Mouse (Mus musculus): ENCODE measurements around the gene Nfasc. TPM values are rescaled to one million over a fixed set of nuclear protein-coding genes. Genes with fewer than 3 reads are reported as not detected.

The Nfasc gene
- polyA plus RNA-seq (2014; fragmentation: Nextera tagmentation; extraction: Ambion mirVana) = 25.5 and 28.9 TPM in 2 replicates

DNA sequence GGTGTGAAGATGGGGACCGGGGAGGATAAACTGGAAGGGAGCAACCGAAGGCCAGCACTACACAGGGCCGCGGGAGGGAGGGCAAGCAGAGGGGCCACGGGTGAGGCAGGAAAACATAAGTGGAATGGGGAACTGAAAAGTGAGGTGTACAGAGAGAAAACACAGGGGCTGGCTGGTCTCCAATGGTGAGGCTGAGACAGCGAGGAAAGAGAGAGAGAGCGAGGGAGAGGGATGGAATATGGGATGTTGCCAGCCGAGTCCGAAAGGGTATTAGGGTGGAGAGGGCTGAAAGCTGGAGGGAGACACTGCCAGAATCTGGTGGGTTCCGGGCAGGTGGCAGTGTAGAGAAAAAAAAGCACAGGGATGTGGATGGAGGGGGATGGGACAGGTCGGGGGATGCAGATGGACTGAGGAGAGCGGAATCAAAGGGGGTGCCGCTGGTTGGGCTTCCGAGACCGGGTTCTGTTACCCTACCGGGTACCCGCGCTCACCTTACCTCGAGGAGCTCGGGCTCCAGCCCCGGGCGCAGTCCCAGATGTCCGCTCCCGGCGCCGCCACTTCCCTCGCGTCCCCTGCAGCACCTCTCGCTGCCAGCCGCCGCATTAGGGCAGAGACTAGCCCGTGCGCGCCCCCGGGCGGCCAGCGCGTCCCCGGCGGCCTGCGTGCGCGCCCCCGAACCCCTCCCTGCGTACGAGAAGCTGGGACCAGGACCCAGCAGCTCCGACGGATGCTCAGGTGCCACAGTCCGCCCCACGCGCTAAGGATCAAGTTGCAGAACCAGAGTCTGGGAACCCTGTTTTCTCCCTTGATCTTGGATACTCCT lies at the start of gene Nfasc:
Gene Nfasc (minus strand): TSS at position 623 of the 823 bp plus-strand sequence.
- H3K36me3 ChIP-seq (ENCODE audit: control insufficient read depth, insufficient read depth, low read length) = no peaks in the 10 kb centered on the region
- H3K4me1 ChIP-seq (ENCODE audit: control insufficient read depth, insufficient read depth, low read length) = peaks cover 10% of the 10 kb centered on the region
- DNase-seq (ENCODE audit: low spot score) (peak; percentile 92), ATAC-seq (ENCODE audit: insufficient read depth, low FRiP score, low TSS enrichment) (peak; percentile 75)
- peaks cover 9% of the 10 kb centered on the region; the same call in 1 of the 2 replicates for H3K27me3 ChIP-seq (ENCODE audit: control insufficient read depth, insufficient read depth, low read length)
- WGBS = 4% methylated on average over 49 of the region's 51 CpGs
- peak within 1 kb of the TSS; percentile 65 for H3K4me2 ChIP-seq (ENCODE audit: low read depth)
- no peak within 1 kb of the TSS for H3K27ac ChIP-seq (ENCODE audit: low read depth, low read length)
- no peaks in the 10 kb centered on the region for H3K9me3 ChIP-seq (ENCODE audit: control insufficient read depth, low read length)
- peak within 1 kb of the TSS; percentile 65 for H3K4me3 ChIP-seq (ENCODE audit: low read depth, low read length)
- peak within 1 kb of the TSS; percentile 75 for H3K9ac ChIP-seq (ENCODE audit: low read length)

- Histone ChIP-seq H3K4me1 (ENCODE audit: control insufficient read depth, insufficient read depth, low read length) (peaks cover 3% of the 10 kb centered on the region; the same call in 1 of the 2 replicates), H3K36me3 (ENCODE audit: control insufficient read depth, insufficient read depth, low read length) (no peaks in the 10 kb centered on the region), H3K9me3 (ENCODE audit: control insufficient read depth, low read length) (no peaks in the 10 kb centered on the region), H3K27me3 (ENCODE audit: control insufficient read depth, insufficient read depth, low read length) (no peaks in the 10 kb centered on the region), H3K9ac (ENCODE audit: low read length) (no peak overlapping the region), H3K4me3 (ENCODE audit: low read depth, low read length) (no peak overlapping the region), H3K27ac (ENCODE audit: low read depth, low read length) (no peak overlapping the region), H3K4me2 (ENCODE audit: low read depth) (no peak overlapping the region)
- no peak for ATAC-seq (ENCODE audit: insufficient read depth, low FRiP score, low TSS enrichment)
- WGBS = 90% methylated on average over 6 of the region's 6 CpGs
- no peak for DNase-seq (ENCODE audit: low spot score)
These were observed 49.5 kb upstream of the Nfasc start for GRCm38 (mm10) chr1:132791049-132791448.

GRCm38 (mm10) chr1:132786866-132787265 lies 45.3 kb upstream of the Nfasc start:
- Histone ChIP-seq H3K27ac (ENCODE audit: low read depth, low read length) (no peak overlapping the region), H3K4me1 (ENCODE audit: control insufficient read depth, insufficient read depth, low read length) (peaks cover 3% of the 10 kb centered on the region; the same call in 1 of the 2 replicates), H3K27me3 (ENCODE audit: control insufficient read depth, insufficient read depth, low read length) (no peaks in the 10 kb centered on the region), H3K9ac (ENCODE audit: low read length) (no peak overlapping the region), H3K4me2 (ENCODE audit: low read depth) (no peak overlapping the region), H3K36me3 (ENCODE audit: control insufficient read depth, insufficient read depth, low read length) (no peaks in the 10 kb centered on the region), H3K9me3 (ENCODE audit: control insufficient read depth, low read length) (no peaks in the 10 kb centered on the region), H3K4me3 (ENCODE audit: low read depth, low read length) (no peak overlapping the region)
- no peak for DNase-seq (ENCODE audit: low spot score)
- no peak for ATAC-seq (ENCODE audit: insufficient read depth, low FRiP score, low TSS enrichment)
- WGBS = 73% methylated on average over 5 of the region's 5 CpGs

- no peak overlapping the region for H3K4me2 ChIP-seq (ENCODE audit: low read depth)
- no peak overlapping the region for H3K9ac ChIP-seq (ENCODE audit: low read length)
- WGBS = 71% methylated on average over 13 of the region's 13 CpGs
- no peaks in the 10 kb centered on the region for H3K36me3 ChIP-seq (ENCODE audit: control insufficient read depth, insufficient read depth, low read length)
- no peaks in the 10 kb centered on the region for H3K9me3 ChIP-seq (ENCODE audit: control insufficient read depth, low read length)
- ATAC-seq (ENCODE audit: insufficient read depth, low FRiP score, low TSS enrichment) (no peak), DNase-seq (ENCODE audit: low spot score) (no peak)
- H3K27ac ChIP-seq (ENCODE audit: low read depth, low read length) = no peak overlapping the region
- no peak overlapping the region for H3K4me3 ChIP-seq (ENCODE audit: low read depth, low read length)
- no peaks in the 10 kb centered on the region for H3K27me3 ChIP-seq (ENCODE audit: control insufficient read depth, insufficient read depth, low read length)
- H3K4me1 ChIP-seq (ENCODE audit: control insufficient read depth, insufficient read depth, low read length) = no peaks in the 10 kb centered on the region
These were observed 40.2 kb upstream of the Nfasc start for GRCm38 (mm10) chr1:132781607-132782445.

- H3K27me3 ChIP-seq (ENCODE audit: control insufficient read depth, insufficient read depth, low read length) = no peaks in the 10 kb centered on the region
- no peak overlapping the region for H3K4me2 ChIP-seq (ENCODE audit: low read depth)
- no peaks in the 10 kb centered on the region for H3K4me1 ChIP-seq (ENCODE audit: control insufficient read depth, insufficient read depth, low read length)
- no peaks in the 10 kb centered on the region for H3K36me3 ChIP-seq (ENCODE audit: control insufficient read depth, insufficient read depth, low read length)
- no peaks in the 10 kb centered on the region for H3K9me3 ChIP-seq (ENCODE audit: control insufficient read depth, low read length)
- ATAC-seq (ENCODE audit: insufficient read depth, low FRiP score, low TSS enrichment) (no peak), DNase-seq (ENCODE audit: low spot score) (no peak)
- no peak overlapping the region for H3K27ac ChIP-seq (ENCODE audit: low read depth, low read length)
- 86% methylated on average over 5 of the region's 5 CpGs for WGBS
- H3K4me3 ChIP-seq (ENCODE audit: low read depth, low read length) = no peak overlapping the region
- H3K9ac ChIP-seq (ENCODE audit: low read length) = no peak overlapping the region
These were observed 39.4 kb upstream of the Nfasc start for GRCm38 (mm10) chr1:132780961-132781360.

DNA sequence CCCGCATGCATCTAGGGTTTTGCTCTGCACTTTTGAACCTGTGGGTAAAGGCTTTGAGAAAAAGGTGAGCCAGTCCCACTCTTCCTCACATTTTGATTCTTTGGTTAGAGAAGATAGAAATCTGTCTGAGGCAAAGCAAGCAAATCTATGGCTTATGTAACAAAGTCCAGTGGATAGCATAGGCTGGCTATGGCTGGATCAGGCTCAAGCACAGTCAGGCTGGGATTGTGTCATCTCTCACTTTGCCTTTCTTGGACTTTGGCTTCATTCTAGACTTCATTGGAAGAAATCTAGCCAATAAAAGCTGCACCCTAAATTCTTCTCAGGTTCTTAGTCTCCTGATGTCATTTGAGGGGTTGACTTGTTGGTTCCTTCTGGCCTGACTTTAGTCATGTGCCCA lies 38.7 kb upstream of the Nfasc start:
- no peaks in the 10 kb centered on the region for H3K36me3 ChIP-seq (ENCODE audit: control insufficient read depth, insufficient read depth, low read length)
- no peak for DNase-seq (ENCODE audit: low spot score)
- no peak overlapping the region for H3K4me2 ChIP-seq (ENCODE audit: low read depth)
- no peak overlapping the region for H3K27ac ChIP-seq (ENCODE audit: low read depth, low read length)
- H3K27me3 ChIP-seq (ENCODE audit: control insufficient read depth, insufficient read depth, low read length) = no peaks in the 10 kb centered on the region
- no peaks in the 10 kb centered on the region for H3K9me3 ChIP-seq (ENCODE audit: control insufficient read depth, low read length)
- 93% methylated on average over 1 of the region's 1 CpGs for WGBS
- no peak overlapping the region for H3K9ac ChIP-seq (ENCODE audit: low read length)
- no peaks in the 10 kb centered on the region for H3K4me1 ChIP-seq (ENCODE audit: control insufficient read depth, insufficient read depth, low read length)
- no peak for ATAC-seq (ENCODE audit: insufficient read depth, low FRiP score, low TSS enrichment)
- no peak overlapping the region for H3K4me3 ChIP-seq (ENCODE audit: low read depth, low read length)

DNA sequence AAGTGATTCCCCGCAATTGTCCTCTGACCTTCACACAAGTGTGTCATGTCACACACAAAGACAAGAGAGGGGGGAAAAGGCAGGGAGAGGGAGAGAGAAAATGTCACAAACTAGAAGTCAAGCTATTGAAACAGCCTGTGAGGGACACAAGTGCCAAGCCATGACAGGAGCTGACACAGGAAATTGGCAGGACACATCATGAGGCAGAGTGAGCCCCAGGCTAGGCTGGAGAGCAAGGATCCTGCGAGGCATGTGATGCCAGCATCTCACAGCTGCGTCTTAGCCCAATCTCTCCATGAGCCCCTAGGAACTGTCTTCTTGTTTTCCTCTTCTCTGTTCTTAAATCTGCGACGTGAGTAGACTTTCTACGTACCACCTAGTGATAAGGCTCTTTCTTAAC lies 33.4 kb upstream of the Nfasc start:
- Histone ChIP-seq H3K4me2 (ENCODE audit: low read depth) (no peak overlapping the region), H3K9ac (ENCODE audit: low read length) (no peak overlapping the region), H3K4me3 (ENCODE audit: low read depth, low read length) (no peak overlapping the region), H3K4me1 (ENCODE audit: control insufficient read depth, insufficient read depth, low read length) (no peaks in the 10 kb centered on the region), H3K9me3 (ENCODE audit: control insufficient read depth, low read length) (no peaks in the 10 kb centered on the region), H3K27ac (ENCODE audit: low read depth, low read length) (no peak overlapping the region), H3K27me3 (ENCODE audit: control insufficient read depth, insufficient read depth, low read length) (no peaks in the 10 kb centered on the region), H3K36me3 (ENCODE audit: control insufficient read depth, insufficient read depth, low read length) (no peaks in the 10 kb centered on the region)
- no peak for DNase-seq (ENCODE audit: low spot score)
- ATAC-seq (ENCODE audit: insufficient read depth, low FRiP score, low TSS enrichment) = no peak
- 81% methylated on average over 6 of the region's 6 CpGs for WGBS

- ATAC-seq (ENCODE audit: insufficient read depth, low FRiP score, low TSS enrichment) = no peak
- no peak overlapping the region for H3K4me2 ChIP-seq (ENCODE audit: low read depth)
- H3K27ac ChIP-seq (ENCODE audit: low read depth, low read length) = no peak overlapping the region
- 30% methylated on average over 5 of the region's 5 CpGs for WGBS
- no peaks in the 10 kb centered on the region for H3K36me3 ChIP-seq (ENCODE audit: control insufficient read depth, insufficient read depth, low read length)
- no peaks in the 10 kb centered on the region for H3K9me3 ChIP-seq (ENCODE audit: control insufficient read depth, low read length)
- H3K4me1 ChIP-seq (ENCODE audit: control insufficient read depth, insufficient read depth, low read length) = no peaks in the 10 kb centered on the region; the same call in 1 of the 2 replicates
- no peak overlapping the region for H3K9ac ChIP-seq (ENCODE audit: low read length)
- H3K4me3 ChIP-seq (ENCODE audit: low read depth, low read length) = no peak overlapping the region
- no peak for DNase-seq (ENCODE audit: low spot score)
- no peaks in the 10 kb centered on the region for H3K27me3 ChIP-seq (ENCODE audit: control insufficient read depth, insufficient read depth, low read length)
These were observed 29.8 kb upstream of the Nfasc start for GRCm38 (mm10) chr1:132771377-132771776.
